Comparison of ENCODE assay signal across 35 mouse cellular contexts in genomic region chr3:147412274-147412673, GRCm38 (mm10).
"Had no signal": no experiment of that assay in that cellular context is flagged by ENCODE, and none has a peak within 500 bp of the region (broad histone marks: within the 10 kb centered on the region; RNA-seq: fewer than 3 reads in every experiment).

No protein-coding gene starts in this region.

- H3K9me3 ChIP-seq: heart, embryonic 10.5 days; heart, embryonic 12.5 days; heart, embryonic 13.5 days; heart, embryonic 15.5 days; hindbrain, embryonic 10.5 days; hindbrain, embryonic 12.5 days; hindbrain, embryonic 13.5 days; hindbrain, embryonic 15.5 days; intestine, embryonic 15.5 days; kidney, embryonic 15.5 days had no signal

- DNase-seq: heart, postnatal 10 days; heart, postnatal 14 days; heart, postnatal 36 days; heart, postnatal 4 days; kidney, adult 11 months; kidney, adult 18-20 months; kidney, adult 2 months; kidney, adult 8-10 months; kidney, adult 9 months; kidney, postnatal 10 days; kidney, postnatal 14 days; kidney, postnatal 25 days; kidney, postnatal 36 days; kidney, postnatal 4 days; layer of hippocampus, adult 9-11 months; layer of hippocampus, postnatal 36 days had no signal

- ATAC-seq: hindbrain, embryonic 16.5 days; hindbrain, postnatal 0 days; inflammation-experienced regulatory T-cells, adult 6 months; intestine, embryonic 15.5 days; intestine, embryonic 16.5 days; intestine, postnatal 0 days had no signal

- H3K27ac ChIP-seq: heart, embryonic 10.5 days; heart, embryonic 13.5 days; heart, embryonic 15.5 days; hindbrain, embryonic 10.5 days; hindbrain, embryonic 12.5 days; hindbrain, embryonic 13.5 days; hindbrain, embryonic 14.5 days; hindbrain, embryonic 15.5 days; hindbrain, postnatal 0 days; intestine, embryonic 15.5 days; kidney, embryonic 15.5 days; kidney, postnatal 0 days; layer of hippocampus, adult 2 months had no signal

- H3K36me3 ChIP-seq: heart, embryonic 10.5 days; heart, embryonic 12.5 days; heart, embryonic 13.5 days; heart, embryonic 15.5 days; hindbrain, embryonic 10.5 days; hindbrain, embryonic 12.5 days; hindbrain, embryonic 13.5 days; hindbrain, embryonic 15.5 days; intestine, embryonic 15.5 days; kidney, embryonic 15.5 days had no signal

- H3K4me2 ChIP-seq: heart, embryonic 11.5 days; heart, embryonic 12.5 days; heart, embryonic 13.5 days; heart, embryonic 15.5 days; hindbrain, embryonic 12.5 days; hindbrain, embryonic 13.5 days; hindbrain, embryonic 14.5 days; hindbrain, embryonic 15.5 days; intestine, embryonic 15.5 days; kidney, embryonic 15.5 days had no signal

- H3K4me1 ChIP-seq: heart, embryonic 10.5 days; heart, embryonic 13.5 days; hindbrain, embryonic 10.5 days; hindbrain, embryonic 12.5 days; hindbrain, embryonic 13.5 days; hindbrain, embryonic 15.5 days; intestine, embryonic 15.5 days; kidney, embryonic 15.5 days had no signal

- H3K4me3 ChIP-seq: heart, embryonic 10.5 days; heart, embryonic 12.5 days; heart, embryonic 13.5 days; heart, embryonic 15.5 days; hindbrain, embryonic 10.5 days; hindbrain, embryonic 12.5 days; hindbrain, embryonic 13.5 days; hindbrain, embryonic 15.5 days; intestine, embryonic 15.5 days; kidney, embryonic 15.5 days; layer of hippocampus, adult 2 months had no signal

- H3K9ac ChIP-seq: heart, embryonic 12.5 days; heart, embryonic 13.5 days; heart, embryonic 15.5 days; hindbrain, embryonic 12.5 days; hindbrain, embryonic 13.5 days; hindbrain, embryonic 14.5 days; hindbrain, embryonic 15.5 days; intestine, embryonic 15.5 days; kidney, embryonic 15.5 days had no signal

- H3K27me3 ChIP-seq: heart, embryonic 12.5 days; heart, embryonic 13.5 days; heart, embryonic 15.5 days; hindbrain, embryonic 12.5 days; hindbrain, embryonic 13.5 days; hindbrain, embryonic 15.5 days; intestine, embryonic 15.5 days; kidney, embryonic 15.5 days had no signal
